In genomic region chr19:4635986-4636385, GRCm38 (mm10) we compare ENCODE assay signal across 12 mouse cellular contexts.
"Had no signal": no experiment of that assay in that cellular context is flagged by ENCODE, and none has a peak within 500 bp of the region (broad histone marks: within the 10 kb centered on the region; RNA-seq: fewer than 3 reads in every experiment).

No protein-coding gene starts in this region.

- H3K27ac ChIP-seq: limb, embryonic 15.5 days; liver, embryonic 12.5 days; midbrain, embryonic 10.5 days; midbrain, embryonic 15.5 days; stomach, embryonic 15.5 days had no signal

- H3K9me3 ChIP-seq: limb, embryonic 15.5 days; liver, embryonic 12.5 days; midbrain, embryonic 10.5 days; midbrain, embryonic 15.5 days; stomach, embryonic 15.5 days had no signal

- H3K4me2 ChIP-seq: limb, embryonic 15.5 days; liver, embryonic 12.5 days; lung, embryonic 14.5 days; midbrain, embryonic 15.5 days; stomach, embryonic 15.5 days had no signal

- H3K4me1 ChIP-seq: limb, embryonic 15.5 days; liver, embryonic 12.5 days; midbrain, embryonic 10.5 days; midbrain, embryonic 15.5 days; stomach, embryonic 15.5 days had no signal

- H3K27me3 ChIP-seq: midbrain, embryonic 15.5 days; stomach, embryonic 15.5 days had no signal

- H3K9ac ChIP-seq: limb, embryonic 15.5 days; liver, embryonic 12.5 days; lung, embryonic 14.5 days; midbrain, embryonic 15.5 days; stomach, embryonic 15.5 days had no signal

- DNase-seq: kidney, adult 8-10 months; kidney, postnatal 14 days; layer of hippocampus, postnatal 36 days; lung, embryonic 14.5 days; lung, postnatal 10 days; lung, postnatal 4 days; right cerebral cortex, postnatal 14 days had no signal

- ATAC-seq: liver, embryonic 12.5 days; midbrain, embryonic 15.5 days had no signal

- H3K36me3 ChIP-seq: limb, embryonic 15.5 days; liver, embryonic 12.5 days; midbrain, embryonic 10.5 days; midbrain, embryonic 15.5 days; stomach, embryonic 15.5 days had no signal

- H3K4me3 ChIP-seq: limb, embryonic 15.5 days; liver, embryonic 12.5 days; midbrain, embryonic 10.5 days; midbrain, embryonic 15.5 days; stomach, embryonic 15.5 days had no signal
